Mouse (Mus musculus) cerebellum, adult 8-10 months (tissue): ENCODE measurements at regions not wholly inside any gene's neighbourhood (a gene's known extent, or its start where the extent isn't known, plus 50 kb on each side); places are given as distances from the start of the nearest gene placed in this dataset.

Experiments used
- DNase-seq: peaks from one replicate; pipeline ENCODE4 v3.0.0; 2022

DNA sequence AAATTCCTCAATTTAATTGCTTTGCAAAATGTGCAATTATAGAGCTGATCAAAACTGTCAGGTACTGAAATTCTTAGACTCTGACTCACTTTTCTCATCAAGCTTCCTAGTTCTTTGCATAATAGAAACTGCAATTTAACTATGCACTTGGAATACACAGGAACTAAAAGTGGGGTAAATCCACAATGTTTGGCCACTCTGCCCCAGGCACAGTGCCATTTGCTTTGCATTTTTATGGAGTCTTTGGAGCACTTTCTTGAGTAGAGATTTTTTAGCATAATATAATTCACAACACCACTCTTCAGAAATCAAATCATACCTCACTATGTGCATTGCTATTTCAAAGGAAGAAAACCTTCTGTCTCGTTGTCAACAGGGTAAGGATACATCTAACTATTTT, 414.5 kb upstream of the A730009L09Rik start:
- no peak for DNase-seq

GRCm38 (mm10) chr16:84111610-84112009, 403.3 kb upstream of the A730009L09Rik start:
- no peak for DNase-seq

GRCm38 (mm10) chr16:84117556-84117955, 397.4 kb upstream of the A730009L09Rik start:
- no peak for DNase-seq

GRCm38 (mm10) chr16:84135651-84136200, 379.2 kb upstream of the A730009L09Rik start:
- peak; percentile 3 for DNase-seq

DNA sequence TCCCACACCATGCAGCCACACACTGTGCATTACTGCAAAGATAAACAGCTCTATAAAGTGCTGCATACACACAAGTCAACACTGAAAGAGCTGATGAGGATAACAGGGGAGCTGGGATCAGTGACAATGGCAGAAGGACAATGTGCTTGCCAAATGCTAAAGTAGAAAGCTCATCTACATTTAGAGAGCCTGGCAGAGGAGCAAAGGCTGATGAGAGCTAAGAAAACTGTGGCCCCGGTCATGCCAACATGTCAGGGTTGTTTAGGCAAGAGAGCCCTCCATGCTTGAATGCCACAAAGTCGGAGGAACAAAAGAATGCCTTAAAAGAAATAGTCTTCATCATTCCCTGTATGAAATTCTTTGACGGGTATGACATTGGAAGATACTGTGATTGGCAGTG, 363.0 kb upstream of the A730009L09Rik start:
- DNase-seq: no peak

GRCm38 (mm10) chr16:84172080-84172479, 342.8 kb upstream of the A730009L09Rik start:
- DNase-seq: no peak
